Mouse (Mus musculus): ENCODE results near the gene Arhgap20. TPM values are rescaled to one million over a fixed set of nuclear protein-coding genes. Genes with fewer than 3 reads are reported as not detected.

Gene Arhgap20
- polyA plus RNA-seq, 1 experiment from 2014 or later, result 9.7 TPM

- H3K4me3 ChIP-seq (ENCODE audit: low read length), result no peak overlapping the region
- H3K4me2 ChIP-seq (ENCODE audit: low read depth, low read length), result no peak overlapping the region
- 39% methylated on average over 4 of the region's 4 CpGs for WGBS
- ATAC-seq (ENCODE audit: low read depth), result no peak
- H3K36me3 ChIP-seq (ENCODE audit: control insufficient read depth, insufficient read depth, low read length), result no peaks in the 10 kb centered on the region
- no peaks in the 10 kb centered on the region for H3K27me3 ChIP-seq (ENCODE audit: control insufficient read depth, insufficient read depth, low read depth, low read length)
- no peak overlapping the region for H3K27ac ChIP-seq (ENCODE audit: low read length)
- H3K4me1 ChIP-seq (replicated peaks; ENCODE audit: control insufficient read depth, insufficient read depth, low read length), result 0 out of 2 replicates have a peak, but pooled peaks cover 2% of the 10 kb centered on the region
- H3K9ac ChIP-seq (ENCODE audit: low read length), result no peak overlapping the region
- no peaks in the 10 kb centered on the region for H3K9me3 ChIP-seq (ENCODE audit: control insufficient read depth, low read length)
These were observed 116.7 kb downstream of the Arhgap20 start for GRCm38 (mm10) chr9:51881881-51882280.

- no peaks in the 10 kb centered on the region for H3K36me3 ChIP-seq (ENCODE audit: control insufficient read depth, insufficient read depth, low read length)
- H3K27me3 ChIP-seq (ENCODE audit: control insufficient read depth, insufficient read depth, low read depth, low read length), result no peaks in the 10 kb centered on the region
- no peak overlapping the region for H3K9ac ChIP-seq (ENCODE audit: low read length)
- H3K4me2 ChIP-seq (ENCODE audit: low read depth, low read length), result no peak overlapping the region
- H3K4me1 ChIP-seq (replicated peaks; ENCODE audit: control insufficient read depth, insufficient read depth, low read length), result 0 out of 2 replicates have a peak, but pooled peaks cover 2% of the 10 kb centered on the region
- H3K27ac ChIP-seq (ENCODE audit: low read length), result no peak overlapping the region
- ATAC-seq (ENCODE audit: low read depth), result no peak
- no peaks in the 10 kb centered on the region for H3K9me3 ChIP-seq (ENCODE audit: control insufficient read depth, low read length)
- no peak overlapping the region for H3K4me3 ChIP-seq (ENCODE audit: low read length)
- WGBS, result 64% methylated on average over 4 of the region's 4 CpGs
These were observed 118.2 kb downstream of the Arhgap20 start for GRCm38 (mm10) chr9:51883319-51883718.

DNA sequence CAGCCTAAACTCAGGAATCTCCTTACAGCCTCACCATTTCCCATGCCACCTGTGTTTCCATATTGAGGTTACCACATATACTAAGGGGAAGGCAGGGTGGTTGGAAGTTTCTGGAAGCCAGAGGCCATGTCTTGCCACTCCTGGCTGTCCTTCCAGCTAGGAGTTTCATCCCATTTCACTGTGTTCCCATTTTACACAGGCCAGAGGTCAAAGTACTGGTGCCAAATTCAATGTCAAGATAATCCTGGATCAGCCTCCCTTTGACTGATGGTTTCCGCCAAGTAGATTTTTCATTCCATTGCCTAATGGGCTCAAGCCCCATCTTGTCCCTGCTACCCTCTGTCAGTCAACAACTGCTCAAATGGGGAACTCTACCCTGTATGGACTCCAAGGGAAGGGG is 127.8 kb downstream of the Arhgap20 start:
- Histone ChIP-seq H3K9me3 (ENCODE audit: control insufficient read depth, low read length) (no peaks in the 10 kb centered on the region), H3K4me1 (replicated peaks; ENCODE audit: control insufficient read depth, insufficient read depth, low read length) (no peaks in the 10 kb centered on the region), H3K4me3 (ENCODE audit: low read length) (no peak overlapping the region), H3K27ac (ENCODE audit: low read length) (no peak overlapping the region), H3K9ac (ENCODE audit: low read length) (no peak overlapping the region), H3K36me3 (ENCODE audit: control insufficient read depth, insufficient read depth, low read length) (no peaks in the 10 kb centered on the region), H3K27me3 (ENCODE audit: control insufficient read depth, insufficient read depth, low read depth, low read length) (no peaks in the 10 kb centered on the region), H3K4me2 (ENCODE audit: low read depth, low read length) (no peak overlapping the region)
- 97% methylated on average over 1 of the region's 1 CpGs for WGBS
- no peak for ATAC-seq (ENCODE audit: low read depth)

Other genes with a start within 250 kb of the Arhgap20 start
- gene Fdx1, start 198.2 kb downstream of the Arhgap20 start, polyA plus RNA-seq (2015; fragmentation: Nextera tagmentation; extraction: Ambion mirVana), result 115 and 117 TPM in 2 replicates

Data from lung, embryonic 16.5 days (tissue).